8 mouse cellular contexts compared by ENCODE assay signal in genomic region chr11:32222570-32223194, GRCm38 (mm10). TPM values are rescaled to one million over a fixed set of nuclear protein-coding genes. Genes with fewer than 3 reads are reported as not detected.
A peak's percentile ranks its signal among the peaks of the same experiment; 100 is the strongest.
DNase-seq lines count a peak whose midpoint lies in the region; ATAC-seq lines count a peak whose summit lies in the region.

No protein-coding gene starts in this region.

- peak overlapping the region; percentile 89 for H3K9ac ChIP-seq in neural tube, embryonic 11.5 days (ENCODE audit: low read length)
- H3K9ac ChIP-seq in limb, embryonic 12.5 days (replicated peaks), result peak overlapping the region; percentile 93

- no peaks in the 10 kb centered on the region for H3K36me3 ChIP-seq in neural tube, embryonic 11.5 days (ENCODE audit: control insufficient read depth, insufficient read depth, low read length)
- no peaks in the 10 kb centered on the region for H3K36me3 ChIP-seq in hindbrain, embryonic 10.5 days
- H3K36me3 ChIP-seq in limb, embryonic 12.5 days, result 0 out of 2 replicates have a peak, but pooled peaks cover under 1% of the 10 kb centered on the region

- H3K27ac ChIP-seq in neural tube, embryonic 11.5 days (ENCODE audit: low read depth, low read length), result no peak overlapping the region
- peak overlapping the region; percentile 93 for H3K27ac ChIP-seq in hindbrain, embryonic 10.5 days
- H3K27ac ChIP-seq in limb, embryonic 12.5 days, result peak overlapping the region; percentile 91

- ATAC-seq in neural tube, embryonic 11.5 days (ENCODE audit: insufficient read depth, low FRiP score, low TSS enrichment), result no peak
- ATAC-seq in limb, embryonic 12.5 days (ENCODE audit: insufficient number of reproducible peaks, insufficient read depth, low FRiP score, low TSS enrichment, low read depth), result no peak

- peaks cover 24% of the 10 kb centered on the region for H3K4me1 ChIP-seq in neural tube, embryonic 11.5 days (ENCODE audit: control insufficient read depth, insufficient read depth, low read length)
- peaks cover 89% of the 10 kb centered on the region for H3K4me1 ChIP-seq in hindbrain, embryonic 10.5 days (replicated peaks)
- peaks cover 70% of the 10 kb centered on the region for H3K4me1 ChIP-seq in limb, embryonic 12.5 days (replicated peaks)

- H3K27me3 ChIP-seq in neural tube, embryonic 11.5 days (ENCODE audit: control insufficient read depth, insufficient read depth, low read length), result peaks cover 6% of the 10 kb centered on the region; the same call in 1 of the 2 replicates
- peaks cover 28% of the 10 kb centered on the region for H3K27me3 ChIP-seq in hindbrain, embryonic 10.5 days (ENCODE audit: insufficient read depth, poor library complexity, severe bottlenecking)
- H3K27me3 ChIP-seq in limb, embryonic 12.5 days, result peaks cover 9% of the 10 kb centered on the region

- H3K4me2 ChIP-seq in neural tube, embryonic 11.5 days (ENCODE audit: low read depth), result peak overlapping the region; percentile 99
- H3K4me2 ChIP-seq in limb, embryonic 12.5 days, result peak overlapping the region; percentile 89

- peak overlapping the region; percentile 85 for H3K4me3 ChIP-seq in neural tube, embryonic 11.5 days (ENCODE audit: low read depth, low read length)
- H3K4me3 ChIP-seq in hindbrain, embryonic 10.5 days, result peak overlapping the region; percentile 90
- peak overlapping the region; percentile 87 for H3K4me3 ChIP-seq in limb, embryonic 12.5 days (replicated peaks)

- WGBS in neural tube, embryonic 11.5 days, result 9% methylated on average over 21 of the region's 21 CpGs
- 9% methylated on average over 21 of the region's 21 CpGs for WGBS in hindbrain, embryonic 10.5 days
- 6% methylated on average over 21 of the region's 21 CpGs for WGBS in limb, embryonic 12.5 days

- no peak for DNase-seq in neural tube, embryonic 11.5 days (ENCODE audit: low spot score)
- DNase-seq in neural tube, embryonic 10.5 days (ENCODE audit: extremely low spot score, low spot score), result no peak
- DNase-seq in cerebellum, adult 9-11 months, result peak; percentile 57
- no peak for DNase-seq in hindbrain, embryonic 10.5 days (ENCODE audit: low spot score)
- DNase-seq in natural killer cell, adult 2 months (ENCODE audit: low spot score in 2 of 2), result peak; percentile 45 to 52
- no peak for DNase-seq in right cerebral cortex, postnatal 4 days
- DNase-seq in adrenal gland, postnatal 4 days (ENCODE audit: low spot score in 2 of 2), result no peak

- H3K9me3 ChIP-seq in neural tube, embryonic 11.5 days (ENCODE audit: control insufficient read depth, low read length), result no peaks in the 10 kb centered on the region
- no peaks in the 10 kb centered on the region for H3K9me3 ChIP-seq in hindbrain, embryonic 10.5 days
- H3K9me3 ChIP-seq in limb, embryonic 12.5 days, result no peaks in the 10 kb centered on the region

RNA-seq across cellular contexts. Expression of gene Rhbdf1, which starts 0.6 kb away (rescaled TPM):
- 24.6 and 24.7 TPM in 2 replicates for polyA plus RNA-seq in neural tube, embryonic 11.5 days (2014; fragmentation: Nextera tagmentation; extraction: Ambion mirVana)
- polyA plus RNA-seq in hindbrain, embryonic 10.5 days (2016; fragmentation: Nextera tagmentation; extraction: Ambion mirVana), result 31.3 and 32.9 TPM in 2 replicates
- 39.8 and 42.0 TPM in 2 replicates for polyA plus RNA-seq in limb, embryonic 12.5 days (2016; fragmentation: Nextera tagmentation; extraction: Ambion mirVana)
- total RNA-seq in adrenal gland, postnatal 4 days (2021), result 10 to 100 TPM; 43.7 to 47.5 TPM

RNA-seq across cellular contexts. Expression of gene Mpg, which starts 3.6 kb away (rescaled TPM):
- 29.4 and 31.2 TPM in 2 replicates for polyA plus RNA-seq in neural tube, embryonic 11.5 days (2014; fragmentation: Nextera tagmentation; extraction: Ambion mirVana)
- 34.2 and 36.3 TPM in 2 replicates for polyA plus RNA-seq in hindbrain, embryonic 10.5 days (2016; fragmentation: Nextera tagmentation; extraction: Ambion mirVana)
- 42.4 and 44.6 TPM in 2 replicates for polyA plus RNA-seq in limb, embryonic 12.5 days (2016; fragmentation: Nextera tagmentation; extraction: Ambion mirVana)
- total RNA-seq in adrenal gland, postnatal 4 days (2021), result 10 to 100 TPM; 38.5 to 40.6 TPM

RNA-seq across cellular contexts. Expression of gene Snrnp25, which starts 17.5 kb away (rescaled TPM):
- 73.4 and 80.3 TPM in 2 replicates for polyA plus RNA-seq in neural tube, embryonic 11.5 days (2014; fragmentation: Nextera tagmentation; extraction: Ambion mirVana)
- 97.6 and 103 TPM in 2 replicates for polyA plus RNA-seq in hindbrain, embryonic 10.5 days (2016; fragmentation: Nextera tagmentation; extraction: Ambion mirVana)
- 81.9 and 83.3 TPM in 2 replicates for polyA plus RNA-seq in limb, embryonic 12.5 days (2016; fragmentation: Nextera tagmentation; extraction: Ambion mirVana)
- 10 to 100 TPM; 19.5 to 20.2 TPM for total RNA-seq in adrenal gland, postnatal 4 days (2021)

RNA-seq across cellular contexts. Expression of gene Il9r, which starts 22.6 kb away (rescaled TPM):
- polyA plus RNA-seq in neural tube, embryonic 11.5 days (2014; fragmentation: Nextera tagmentation; extraction: Ambion mirVana), result 0.07 TPM in 1 of 2 replicates, not detected in the other
- polyA plus RNA-seq in hindbrain, embryonic 10.5 days (2016; fragmentation: Nextera tagmentation; extraction: Ambion mirVana), result not detected in 2 replicates
- 0.21 TPM in 1 of 2 replicates, not detected in the other for polyA plus RNA-seq in limb, embryonic 12.5 days (2016; fragmentation: Nextera tagmentation; extraction: Ambion mirVana)
- total RNA-seq in adrenal gland, postnatal 4 days (2021), result under 1 TPM; 0.17 to 0.40 TPM

RNA-seq across cellular contexts. Expression of gene Nprl3, which starts 44.8 kb away (rescaled TPM):
- polyA plus RNA-seq in neural tube, embryonic 11.5 days (2014; fragmentation: Nextera tagmentation; extraction: Ambion mirVana), result 29.0 and 33.0 TPM in 2 replicates
- polyA plus RNA-seq in hindbrain, embryonic 10.5 days (2016; fragmentation: Nextera tagmentation; extraction: Ambion mirVana), result 41.1 and 45.6 TPM in 2 replicates
- polyA plus RNA-seq in limb, embryonic 12.5 days (2016; fragmentation: Nextera tagmentation; extraction: Ambion mirVana), result 43.7 and 47.8 TPM in 2 replicates
- total RNA-seq in adrenal gland, postnatal 4 days (2021), result 10 to 100 TPM; 73.7 to 77.3 TPM

Comparison
In these comparisons a context has a peak if more than half of its experiments do, and no peak if none do; other contexts are left out.
1. DNase-seq: peak in cerebellum, adult 9-11 months (single experiment) and natural killer cell, adult 2 months (2 of 2); none in neural tube, embryonic 11.5 days (single experiment), neural tube, embryonic 10.5 days (single experiment), hindbrain, embryonic 10.5 days (single experiment), right cerebral cortex, postnatal 4 days (single experiment) and adrenal gland, postnatal 4 days (0 of 2).
2. Peak in every context shown above with its lines, with median percentiles within 50 percentile points of each other: H3K4me3 ChIP-seq.